12 mouse cellular contexts compared by ENCODE assay signal in genomic region chr10:39947195-39947594, GRCm38 (mm10). TPM values are rescaled to one million over a fixed set of nuclear protein-coding genes. Genes with fewer than 3 reads are reported as not detected.
DNase-seq lines count a peak whose midpoint lies in the region; TF ChIP-seq lines count a peak whose summit lies in the region.
"Not testable (repeated sequence)": the region's sequence is repeated elsewhere in the genome, so short reads cannot be mapped to it uniquely, and the experiment has no call there.
"Had no signal": no experiment of that assay in that cellular context is flagged by ENCODE, and none has a peak within 500 bp of the region (broad histone marks: within the 10 kb centered on the region; RNA-seq: fewer than 3 reads in every experiment).

No protein-coding gene starts in this region.

- H3K27me3 ChIP-seq in C2C12 (ENCODE audit: control insufficient read depth, insufficient read depth, insufficient read length); myocyte (ENCODE audit: control insufficient read depth, insufficient read depth, insufficient read length): not testable (repeated sequence)

- TF ChIP-seq POLR2A in myocyte (IDR thresholded peaks at IDR 0.05; ENCODE audit: insufficient read length, low read depth) = not testable (repeated sequence)

- H3K36me3 ChIP-seq in C2C12 (ENCODE audit: control insufficient read depth, insufficient read depth); myocyte (ENCODE audit: control insufficient read depth, insufficient read depth): not testable (repeated sequence)

- not testable (repeated sequence) for H3K4me3 ChIP-seq in C2C12 (ENCODE audit: insufficient read depth, poor library complexity, severe bottlenecking); myocyte

- H3K79me3 ChIP-seq in C2C12 (ENCODE audit: low read depth) = not testable (repeated sequence)

- not testable (repeated sequence) for H3K4me2 ChIP-seq in myocyte (ENCODE audit: low read depth)

- DNase-seq in 3134 (ENCODE audit: extremely low read depth, insufficient read length, low spot score) (peak; percentile 15), 3T3-L1 (ENCODE audit: low read depth, low spot score) (peak; percentile 53), NIH3T3 (ENCODE audit: low read depth) (peak; percentile 27)
- DNase-seq in fibroblast of lung, adult 2 months (ENCODE audit: low read depth) = peak; percentile 31
- peak; percentile 80 for DNase-seq in heart, adult 11 months

- H3K79me2 ChIP-seq in C2C12 (ENCODE audit: control insufficient read depth, insufficient read depth); myocyte (ENCODE audit: control insufficient read depth, insufficient read depth): not testable (repeated sequence)

- TF ChIP-seq CTCF in C2C12 (IDR thresholded peaks at IDR 0.05; ENCODE audit: control insufficient read depth, insufficient read depth, insufficient read length) = not testable (repeated sequence)

- not testable (repeated sequence) for H3ac ChIP-seq in C2C12 (ENCODE audit: control insufficient read depth, insufficient read length, low read depth); myocyte (ENCODE audit: control insufficient read depth, insufficient read length)

TF ChIP-seq in C2C12, 6 proteins besides CTCF, POLR2A, EP300 and RAD21:
- peak; percentile 69 for TF ChIP-seq CEBPB (IDR thresholded peaks at IDR 0.05; ENCODE audit: low read depth)

TF ChIP-seq in myocyte, 11 proteins besides CTCF, POLR2A, EP300 and RAD21:
- TF ChIP-seq CEBPB (IDR thresholded peaks at IDR 0.05; ENCODE audit: insufficient read depth, poor library complexity, severe bottlenecking) = 0 out of 2 replicates have a peak, but pooled peaks have one; percentile 49

RNA-seq across cellular contexts. Expression of gene Mfsd4b3, which starts 12.8 kb away (rescaled TPM):
- polyA plus RNA-seq in C2C12 (2012; fragmentation: generic; extraction: Trizol) (0.19 TPM), myocyte (2012; fragmentation: generic; extraction: Trizol) (0.64 TPM)
- polyA plus RNA-seq: activated CD4-positive, CD25-positive, alpha-beta regulatory T cell, adult 4 months; CD4-positive, CD25-positive, alpha-beta regulatory T cell, adult 4 months; G1E had no signal

RNA-seq across cellular contexts. Expression of gene Mfsd4b2, which starts 20.5 kb away (rescaled TPM):
- polyA plus RNA-seq in C2C12 (2012; fragmentation: generic; extraction: Trizol) (not detected), myocyte (2012; fragmentation: generic; extraction: Trizol) (not detected)
- polyA plus RNA-seq: activated CD4-positive, CD25-positive, alpha-beta regulatory T cell, adult 4 months; brain, embryonic 14.5 days; CD4-positive, CD25-positive, alpha-beta regulatory T cell, adult 4 months; cerebellum, adult 2 months; G1E had no signal

RNA-seq across cellular contexts. Expression of gene Mfsd4b5, which starts 39.3 kb away (rescaled TPM):
- polyA plus RNA-seq in C2C12 (2012; fragmentation: generic; extraction: Trizol) (0.01 TPM), myocyte (2012; fragmentation: generic; extraction: Trizol) (0.04 TPM)
- polyA plus RNA-seq: G1E had no signal

RNA-seq across cellular contexts. Expression of gene Mfsd4b4, which starts 48.2 kb away (rescaled TPM):
- 0.68 TPM for polyA plus RNA-seq in C2C12 (2012; fragmentation: generic; extraction: Trizol)
- polyA plus RNA-seq in myocyte (2012; fragmentation: generic; extraction: Trizol) = 1.1 TPM

Comparison
In these comparisons a context has a peak if more than half of its experiments do, and no peak if none do; other contexts are left out.
1. DNase-seq: peak in every context shown above with its lines; median percentile 80 in heart, adult 11 months; 53 in 3T3-L1; 31 in fibroblast of lung, adult 2 months; 27 in NIH3T3; 15 in 3134.